Mouse (Mus musculus): ENCODE results near the gene Hrasls5.

- TF ChIP-seq CTCF (conservative IDR thresholded peaks at IDR 0.05 in 1 of 2, IDR thresholded peaks at IDR 0.05 in 1 of 2; ENCODE audit: low read depth in 2 of 2, low read length in 2 of 2) (no peak), POLR2A (IDR thresholded peaks at IDR 0.05; ENCODE audit: low read depth, low read length) (no peak), GABPA (IDR thresholded peaks at IDR 0.05; ENCODE audit: insufficient replicate concordance, low read depth, low read length) (no peak)
Observed at GRCm38 (mm10) chr19:7581042-7581441, 31.3 kb upstream of the Hrasls5 start.

Measured in CH12.LX (cell line).